Mouse (Mus musculus) cortical plate, adult 2 months (tissue): Measurements from ENCODE around the gene Ipo11.

Experiments used
- CTCF ChIP-seq: fragments of 200-500 bp; IDR thresholded peaks from 2 replicates; pipeline ENCODE4 v1.5.1; 2011; ENCODE audit warnings: mild to moderate bottlenecking, control low read depth, low read length; ENCODE audit not compliant: insufficient read depth; ENCODE audit errors: extremely low read depth
- POLR2A ChIP-seq: fragments of 200-500 bp; IDR thresholded peaks from 2 replicates; pipeline ENCODE4 v1.6.1; 2011; ENCODE audit warnings: mild to moderate bottlenecking, low read length, control low read depth; ENCODE audit not compliant: insufficient read depth; ENCODE audit errors: extremely low read depth

- no peak for TF ChIP-seq POLR2A
- TF ChIP-seq CTCF: 0 out of 2 replicates have a peak, but pooled peaks have one; percentile 21
Measured at GRCm38 (mm10) chr13:106894284-106894683, 42.5 kb downstream of the Ipo11 start.
